Mouse (Mus musculus) activated CD4-positive, CD25-positive, alpha-beta regulatory T cell, adult 4 months (primary cell): ENCODE measurements around the gene Hes1. TPM values are rescaled to one million over a fixed set of nuclear protein-coding genes. Genes with fewer than 3 reads are reported as not detected.
A peak's percentile ranks its signal among the peaks of the same experiment; 100 is the strongest.

Source experiments
- ATAC-seq: one replicate; pipeline ENCODE4 v1.8.0; 2017
- polyA plus RNA-seq, 2 experiments: library from polyadenylated mRNA; unstranded; fragments of 100-300 nt; shearing (Covaris generic); gene quantifications; one replicate each; pipeline ENCODE4 v1.2.1; 2017

Hes1 gene
- polyA plus RNA-seq, 2 experiments from 2014 or later = not detected

DNA sequence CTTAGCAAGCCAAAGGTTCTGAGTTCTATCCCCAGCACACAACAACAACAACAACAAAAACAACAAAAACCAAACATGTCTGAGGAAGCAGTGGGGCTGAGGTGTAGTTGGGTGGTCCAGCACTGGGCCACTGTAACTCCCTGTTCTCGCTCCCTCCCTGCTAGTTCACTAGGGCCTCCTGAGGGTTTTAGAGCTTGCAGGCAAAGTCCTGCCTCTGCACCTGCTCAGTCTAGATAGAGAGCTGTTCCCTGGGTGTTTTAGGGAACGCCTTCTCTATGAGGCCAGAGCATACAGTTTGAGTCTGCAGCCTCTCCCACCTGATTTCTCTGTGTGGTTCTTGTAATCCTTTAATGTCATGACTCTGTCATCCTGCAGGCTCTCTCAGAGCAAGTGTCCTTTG is 11.9 kb upstream of the Hes1 start:
- ATAC-seq = no peak

DNA sequence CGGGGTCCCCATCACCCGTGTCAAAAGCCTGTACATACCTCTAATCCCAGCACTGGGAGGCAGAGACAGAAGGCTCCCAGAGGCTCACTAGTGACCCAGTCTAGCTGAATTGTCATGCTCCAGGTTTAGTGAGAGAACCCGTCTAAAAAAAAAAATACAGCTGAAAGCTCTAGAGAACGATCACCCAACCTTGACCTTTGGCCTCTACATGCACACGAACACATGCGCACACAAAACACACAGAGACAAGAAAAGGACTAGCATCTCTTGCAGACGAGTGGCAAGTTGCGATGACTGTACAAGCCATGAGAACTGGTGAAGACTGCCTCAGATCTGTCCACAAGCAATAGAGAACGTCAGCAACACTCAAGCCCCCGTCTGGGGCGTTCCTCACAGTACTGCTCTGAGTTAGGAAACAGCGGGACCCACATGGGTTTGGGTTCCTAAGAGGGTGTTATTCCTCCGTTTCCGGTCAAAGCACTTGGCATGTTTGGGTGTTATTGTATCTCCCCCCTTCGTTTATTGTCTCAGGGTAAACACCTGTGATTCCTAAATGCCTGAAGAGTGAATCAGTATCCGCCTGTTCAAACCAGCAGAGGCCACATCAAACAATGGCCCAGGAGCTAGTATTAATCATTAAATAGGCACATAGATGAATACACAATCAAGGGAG is 11.2 kb upstream of the Hes1 start:
- ATAC-seq = no peak

DNA sequence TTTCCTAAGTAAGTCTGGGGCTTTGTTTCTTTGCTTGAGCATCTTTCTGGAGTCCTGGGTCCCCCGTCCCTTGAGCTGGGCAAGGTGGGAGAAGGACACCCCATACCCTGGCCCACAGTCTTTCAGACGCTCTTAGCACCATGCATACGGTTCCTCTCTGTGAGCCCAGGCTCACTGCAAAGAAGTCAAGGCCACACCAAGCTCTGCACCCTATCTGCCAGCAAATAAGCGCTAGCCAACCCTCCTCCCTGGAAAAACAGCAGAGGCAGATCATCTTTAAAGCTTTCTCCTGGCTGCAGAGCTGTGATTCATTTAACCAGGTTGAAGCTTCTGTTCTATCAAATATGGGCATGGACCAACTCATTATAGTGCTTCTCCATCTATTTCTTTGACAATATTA is 9.6 kb upstream of the Hes1 start:
- no peak for ATAC-seq

- no peak for ATAC-seq
Observed at GRCm38 (mm10) chr16:30055361-30055889, 8.8 kb upstream of the Hes1 start.

GRCm38 (mm10) chr16:30055927-30056326 is 8.3 kb upstream of the Hes1 start:
- ATAC-seq = no peak

- no peak for ATAC-seq
Observed at GRCm38 (mm10) chr16:30056906-30057305, 7.3 kb upstream of the Hes1 start.

DNA sequence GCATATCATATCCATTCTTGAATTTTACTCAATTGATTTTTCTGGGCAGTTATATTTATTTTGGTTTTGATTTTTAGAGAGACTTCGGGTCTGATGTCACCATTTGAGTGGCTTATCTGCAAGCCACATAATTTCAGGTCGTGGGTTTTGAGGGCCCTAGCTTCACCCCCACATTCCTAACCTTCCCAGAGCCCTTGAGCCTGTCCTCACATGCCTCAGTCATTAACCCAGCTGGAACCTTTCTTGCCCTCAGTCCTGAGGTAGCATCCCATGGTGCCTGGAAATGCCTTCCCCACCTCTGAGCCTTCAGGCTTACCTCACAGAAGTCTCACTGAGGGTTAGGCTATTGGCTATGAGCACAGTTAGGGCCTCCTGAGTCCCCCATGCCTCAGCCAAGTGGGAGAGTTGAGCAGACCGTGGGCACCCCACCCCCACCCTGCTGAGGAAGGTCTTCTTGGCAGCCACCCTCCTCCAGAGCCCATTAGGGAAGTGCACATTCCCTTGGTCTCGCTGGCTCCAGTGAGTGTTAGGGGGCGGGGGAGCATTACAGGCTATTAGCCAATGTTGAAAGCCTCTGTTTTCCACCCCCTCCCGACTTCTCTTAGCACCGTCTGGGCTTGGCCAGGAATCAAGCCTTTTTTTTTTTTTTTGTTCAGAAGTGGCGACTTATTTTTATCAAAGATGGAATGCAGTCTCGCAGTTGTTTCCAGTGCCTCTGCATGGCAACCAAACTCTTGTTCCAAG is 5.0 kb upstream of the Hes1 start:
- ATAC-seq = no peak

- no peak for ATAC-seq
Observed at GRCm38 (mm10) chr16:30060412-30060811, 3.8 kb upstream of the Hes1 start.

DNA sequence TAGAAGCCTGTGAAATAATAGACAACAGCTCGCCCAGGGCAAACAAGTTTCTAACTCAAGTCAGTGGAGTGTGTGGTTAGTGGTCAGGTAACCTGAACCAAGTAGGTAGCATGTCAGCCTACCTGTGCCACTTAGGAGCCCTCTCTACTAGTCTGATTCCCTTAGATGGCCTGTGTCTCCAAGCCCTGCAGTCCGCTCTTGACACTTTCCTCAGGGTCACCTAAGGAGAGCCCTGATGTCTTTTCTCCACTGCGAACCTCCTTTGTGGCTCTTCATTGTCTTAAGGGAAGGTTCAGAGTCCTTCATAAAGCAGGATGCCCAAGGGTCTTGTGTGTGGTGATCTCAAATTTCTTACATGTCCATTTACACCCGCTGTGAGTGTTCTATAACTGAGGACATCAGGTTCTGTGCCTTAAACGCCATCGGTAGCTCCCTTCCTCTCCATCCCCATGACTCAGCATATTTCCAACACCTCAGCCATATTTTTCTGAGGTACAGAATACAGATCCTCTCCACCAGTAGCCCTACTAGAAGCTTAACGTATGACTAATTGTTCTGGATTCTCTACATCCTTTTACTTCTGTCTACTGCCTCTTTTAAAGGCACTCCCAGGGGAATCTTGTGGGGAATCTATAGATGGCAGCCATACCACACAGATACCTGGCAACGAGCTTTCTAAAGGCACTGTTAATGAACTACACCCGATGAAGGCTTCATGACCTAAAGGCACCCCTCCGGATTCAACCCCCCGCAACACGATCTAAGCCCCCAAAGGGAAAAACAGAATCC is 1.7 kb upstream of the Hes1 start:
- no peak for ATAC-seq

DNA sequence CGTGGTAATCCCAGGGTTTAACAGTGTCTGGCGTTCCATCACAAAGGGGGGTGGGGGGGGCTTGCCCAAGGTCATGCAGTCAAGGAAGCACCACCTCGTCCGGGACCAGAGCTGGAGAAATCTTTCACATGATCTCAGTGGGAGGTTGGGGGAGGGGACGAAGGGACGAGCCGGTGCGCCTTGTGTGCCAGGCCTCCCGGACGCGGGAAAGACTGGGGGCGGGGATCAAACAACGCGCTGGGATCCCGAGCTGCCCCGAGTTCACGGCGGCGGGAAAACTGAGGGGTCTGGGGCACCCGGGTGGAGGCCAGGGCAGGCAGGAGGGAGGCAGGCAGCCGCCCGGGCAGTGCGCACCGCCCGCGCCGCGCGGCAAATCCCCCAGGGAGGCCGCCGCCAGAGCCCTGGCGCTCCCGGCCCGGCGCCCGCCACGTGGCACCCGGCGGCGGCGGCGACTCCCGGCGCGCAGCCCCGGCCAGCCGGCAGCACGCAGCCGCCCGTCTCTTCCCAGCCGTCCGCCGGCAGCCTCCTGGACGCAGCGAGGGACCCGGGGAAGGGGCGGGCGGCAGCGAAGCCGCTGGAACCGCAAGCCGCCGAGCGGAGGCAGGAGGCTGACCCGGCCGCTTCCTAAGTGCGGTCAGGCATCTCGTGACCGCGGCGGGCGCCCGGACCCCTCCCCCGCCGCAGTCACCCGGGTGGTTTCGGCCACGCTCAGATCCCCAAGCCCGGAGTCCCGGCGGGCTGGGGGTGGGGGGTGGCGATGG is 883 bp upstream of the Hes1 start:
- ATAC-seq = no peak

DNA sequence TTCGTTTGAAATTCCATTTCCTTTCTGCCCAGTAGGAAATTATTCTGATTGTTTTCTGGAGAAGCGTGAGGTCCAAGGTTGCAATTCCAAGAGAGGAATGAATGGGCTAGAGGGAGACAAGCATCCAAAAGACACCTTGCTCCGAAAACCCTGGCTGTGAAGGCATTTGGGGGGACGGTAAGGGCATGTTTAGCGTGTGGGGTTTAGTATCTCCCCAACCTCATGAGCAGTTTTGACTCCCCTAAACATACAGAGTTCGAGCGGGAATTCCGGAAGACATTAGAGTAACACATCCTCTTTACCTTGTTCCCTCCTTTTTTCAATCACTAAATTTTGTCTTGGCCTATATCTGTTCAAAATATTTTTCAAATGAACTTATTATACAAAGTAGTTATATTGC is 429 bp downstream of the Hes1 start:
- ATAC-seq = no peak

DNA sequence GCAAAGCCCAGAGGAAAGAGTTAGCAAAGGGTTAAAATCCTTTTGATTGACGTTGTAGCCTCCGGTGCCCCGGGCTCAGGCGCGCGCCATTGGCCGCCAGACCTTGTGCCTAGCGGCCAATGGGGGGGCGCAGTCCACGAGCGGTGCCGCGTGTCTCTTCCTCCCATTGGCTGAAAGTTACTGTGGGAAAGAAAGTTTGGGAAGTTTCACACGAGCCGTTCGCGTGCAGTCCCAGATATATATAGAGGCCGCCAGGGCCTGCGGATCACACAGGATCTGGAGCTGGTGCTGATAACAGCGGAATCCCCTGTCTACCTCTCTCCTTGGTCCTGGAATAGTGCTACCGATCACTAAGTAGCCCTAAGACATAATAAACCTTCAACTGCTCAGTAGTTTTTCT is 893 bp downstream of the Hes1 start:
- ATAC-seq = no peak

GRCm38 (mm10) chr16:30065537-30066183 is 1.5 kb downstream of the Hes1 start:
- ATAC-seq = no peak

DNA sequence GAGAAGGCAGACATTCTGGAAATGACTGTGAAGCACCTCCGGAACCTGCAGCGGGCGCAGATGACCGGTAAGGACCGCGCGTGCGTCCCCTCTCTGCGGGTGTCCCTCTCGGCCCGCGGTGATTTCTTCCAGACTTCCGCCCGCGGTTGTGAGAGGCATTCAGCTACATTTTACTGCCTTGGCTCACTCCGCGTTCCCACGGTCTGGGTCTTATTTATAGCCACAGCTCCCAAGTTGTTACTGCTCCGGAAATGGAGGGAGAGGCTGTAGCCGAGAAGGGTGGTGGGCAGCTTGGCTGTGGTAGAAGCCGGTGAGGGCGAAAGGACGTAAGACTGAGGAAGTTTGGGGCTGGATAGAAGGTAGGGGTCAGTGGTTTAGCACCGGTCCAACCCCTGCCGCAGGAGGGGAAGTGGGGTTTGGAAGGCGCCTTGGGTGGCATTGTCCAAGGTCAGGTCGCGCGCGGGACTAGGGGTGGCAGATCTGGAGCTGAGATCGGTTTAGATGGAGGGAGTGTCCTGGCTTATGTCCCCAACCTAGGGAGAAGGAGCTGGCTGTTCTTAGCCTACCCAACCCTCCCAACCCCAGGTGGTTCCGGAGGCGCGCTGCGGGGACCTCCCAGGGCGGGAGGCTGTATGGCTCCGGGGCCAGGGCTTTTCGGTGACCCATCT is 2.1 kb downstream of the Hes1 start:
- ATAC-seq = no peak

DNA sequence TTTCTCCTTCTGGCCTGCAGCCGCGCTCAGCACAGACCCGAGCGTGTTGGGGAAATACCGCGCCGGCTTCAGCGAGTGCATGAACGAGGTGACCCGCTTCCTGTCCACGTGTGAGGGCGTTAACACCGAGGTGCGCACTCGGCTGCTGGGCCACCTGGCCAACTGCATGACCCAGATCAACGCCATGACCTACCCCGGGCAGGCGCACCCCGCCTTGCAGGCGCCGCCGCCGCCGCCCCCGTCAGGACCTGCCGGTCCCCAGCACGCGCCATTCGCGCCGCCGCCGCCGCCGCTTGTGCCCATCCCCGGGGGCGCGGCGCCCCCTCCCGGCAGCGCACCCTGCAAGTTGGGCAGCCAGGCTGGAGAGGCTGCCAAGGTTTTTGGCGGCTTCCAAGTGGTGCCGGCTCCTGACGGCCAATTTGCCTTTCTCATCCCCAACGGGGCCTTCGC is 2.7 kb downstream of the Hes1 start:
- ATAC-seq = peak; percentile 60

DNA sequence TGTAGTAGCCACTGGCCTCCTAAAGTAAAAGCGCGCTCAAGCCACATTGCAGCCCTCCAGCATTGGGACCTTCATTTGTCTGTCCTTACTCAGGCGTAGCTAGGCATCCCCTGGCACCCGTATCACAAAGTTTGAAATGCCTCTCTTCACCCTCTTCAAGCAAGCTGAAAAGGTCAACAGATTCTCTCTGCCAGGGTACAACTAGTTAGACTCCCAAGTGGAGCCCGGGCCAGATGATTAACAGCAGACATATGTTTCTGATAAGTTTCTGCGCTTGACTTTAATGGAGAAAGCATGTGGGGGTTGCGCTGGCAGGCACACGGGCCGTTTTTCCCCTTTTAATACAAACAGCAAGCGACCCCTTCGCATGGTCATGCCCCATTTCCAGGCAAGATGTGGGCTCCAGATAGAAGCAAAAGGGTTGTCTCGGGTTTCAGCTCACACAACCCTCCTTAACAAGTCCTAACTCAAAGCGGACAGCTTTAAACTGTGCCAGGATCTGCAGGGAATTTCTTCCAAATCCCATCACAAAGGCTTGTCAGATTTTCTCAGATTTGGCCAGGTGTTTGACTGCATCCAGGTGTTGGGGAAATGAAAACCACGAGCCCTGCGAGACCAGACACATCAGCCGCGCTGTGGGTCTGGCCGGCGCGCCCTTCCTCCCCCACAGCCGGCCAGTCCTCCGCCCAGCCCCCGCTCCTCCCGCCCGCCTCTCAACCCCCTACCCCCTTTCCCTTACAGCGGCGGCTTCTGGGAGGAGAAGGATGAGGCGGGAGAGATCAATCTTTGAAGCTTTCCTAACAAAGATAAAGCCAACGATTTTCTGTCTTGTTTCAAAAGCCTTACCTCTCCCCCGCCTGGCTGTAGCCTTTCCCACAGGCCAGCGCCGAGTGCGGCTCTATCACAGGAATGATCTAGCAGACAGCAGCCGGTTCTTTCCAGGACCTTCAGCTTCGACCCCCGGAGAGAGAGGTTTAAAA is 4.1 kb downstream of the Hes1 start:
- no peak for ATAC-seq

DNA sequence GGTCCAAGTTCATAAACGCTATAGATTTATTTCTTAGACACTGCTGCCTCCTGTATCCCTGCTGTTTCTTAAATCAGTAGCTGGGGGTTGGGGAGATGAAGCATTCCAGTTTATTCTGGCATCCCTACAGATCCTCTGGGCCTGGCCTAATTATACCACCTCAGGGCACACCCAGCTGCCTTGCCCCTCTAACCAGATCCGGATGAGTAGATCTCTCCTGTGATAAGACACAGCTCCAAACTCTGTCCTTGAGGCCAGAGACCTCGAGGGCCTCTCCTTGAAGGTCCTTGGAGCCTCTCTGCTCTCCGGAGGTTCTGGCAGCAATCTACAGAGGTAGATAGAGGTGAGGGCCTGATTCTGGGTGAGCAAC is 5.4 kb downstream of the Hes1 start:
- no peak for ATAC-seq

GRCm38 (mm10) chr16:30069950-30070770 is 6.0 kb downstream of the Hes1 start:
- ATAC-seq = peak; percentile 30

- ATAC-seq = no peak
Observed at GRCm38 (mm10) chr16:30070771-30071191, 6.6 kb downstream of the Hes1 start.
